Mouse (Mus musculus) forebrain, embryonic 13.5 days (tissue): ENCODE data around the gene Zdhhc15. TPM values are rescaled to one million over a fixed set of nuclear protein-coding genes. Genes with fewer than 3 reads are reported as not detected.
"Not testable (repeated sequence)": the region's sequence is repeated elsewhere in the genome, so short reads cannot be mapped to it uniquely, and the experiment has no call there.

Experiments used
- ATAC-seq: fragments of 200-750 bp; cut with Nextera tagmentation; 2 replicates; pipeline ENCODE4 v1.8.0; 2017
- H3K27ac ChIP-seq: fragments of 300-500 bp; sonication (generic); 2 replicates; pipeline ENCODE4 v1.5.1; 2015; ENCODE audit warnings: inconsistent platforms, mild to moderate bottlenecking, moderate library complexity
- H3K27me3 ChIP-seq: fragments of 300-500 bp; sonication (generic); 2 replicates; pipeline ENCODE4 v1.6.1; 2015; ENCODE audit warnings: mild to moderate bottlenecking, inconsistent platforms
- H3K36me3 ChIP-seq: fragments of 300-500 bp; sonication (generic); 2 replicates; pipeline ENCODE4 v1.6.1; 2015; ENCODE audit warnings: mild to moderate bottlenecking, inconsistent platforms; ENCODE audit not compliant: poor library complexity, severe bottlenecking
- H3K4me1 ChIP-seq: fragments of 300-500 bp; sonication (generic); 2 replicates; pipeline ENCODE4 v1.6.1; 2015; ENCODE audit warnings: inconsistent platforms
- H3K4me2 ChIP-seq: fragments of 300-500 bp; sonication (generic); 2 replicates; pipeline ENCODE4 v1.6.1; 2015; ENCODE audit warnings: inconsistent platforms, mild to moderate bottlenecking, moderate library complexity
- H3K4me3 ChIP-seq: fragments of 300-500 bp; sonication (generic); 2 replicates; pipeline ENCODE4 v1.5.1; 2015; ENCODE audit warnings: mild to moderate bottlenecking, inconsistent platforms
- H3K9ac ChIP-seq: fragments of 300-500 bp; sonication (generic); 2 replicates; pipeline ENCODE4 v1.6.1; 2015; ENCODE audit warnings: mild to moderate bottlenecking, inconsistent platforms
- H3K9me3 ChIP-seq: fragments of 300-500 bp; sonication (generic); replicated peaks from 2 replicates; pipeline ENCODE4 v1.6.1; 2016; ENCODE audit warnings: inconsistent platforms
- WGBS: fragments of 180-500 bp; shearing (Covaris S2); methylation state at CpG from one replicate; pipeline ENCODE4 v1.1.7; 2015; 5-methylcytosine and 5-hydroxymethylcytosine counted together
- polyA plus RNA-seq: library from polyadenylated mRNA; unstranded; fragments of >200 nt; fragmentation: Nextera tagmentation; extraction: Ambion mirVana; gene quantifications from 2 replicates; pipeline ENCODE4 v1.2.1, GENCODE M21; 2015

Gene Zdhhc15
- 4.8 and 5.7 TPM in 2 replicates for polyA plus RNA-seq

GRCm38 (mm10) chrX:104670757-104671549 lies at the start of gene Zdhhc15:
Zdhhc15 (minus strand) TSS chrX:104671064.
- H3K9me3 ChIP-seq = no peaks in the 10 kb centered on the region
- H3K4me2 ChIP-seq = peak within 1 kb of the TSS; percentile 60
- no peaks in the 10 kb centered on the region for H3K36me3 ChIP-seq
- peaks cover 4% of the 10 kb centered on the region; the same call in 1 of the 2 replicates for H3K27me3 ChIP-seq
- H3K9ac ChIP-seq = peak within 1 kb of the TSS; percentile 68
- WGBS = 29% methylated on average over 18 of the region's 31 CpGs
- H3K4me3 ChIP-seq = peak within 1 kb of the TSS; percentile 50
- no peak within 1 kb of the TSS for H3K27ac ChIP-seq
- no peaks in the 10 kb centered on the region for H3K4me1 ChIP-seq
- ATAC-seq = peak; percentile 96

- WGBS = 88% methylated on average over 2 of the region's 2 CpGs
- no peak overlapping the region for H3K4me2 ChIP-seq
- no peak overlapping the region for H3K9ac ChIP-seq
- ATAC-seq = no peak
- H3K27me3 ChIP-seq = no peaks in the 10 kb centered on the region; the same call in 1 of the 2 replicates
- no peaks in the 10 kb centered on the region for H3K9me3 ChIP-seq
- H3K27ac ChIP-seq = no peak overlapping the region
- H3K36me3 ChIP-seq = no peaks in the 10 kb centered on the region
- no peaks in the 10 kb centered on the region for H3K4me1 ChIP-seq
- no peak overlapping the region for H3K4me3 ChIP-seq
Measured at GRCm38 (mm10) chrX:104707935-104708334, 37.1 kb upstream of the Zdhhc15 start.

- no peaks in the 10 kb centered on the region for H3K36me3 ChIP-seq
- peaks cover 4% of the 10 kb centered on the region; the same call in 1 of the 2 replicates for H3K27me3 ChIP-seq
- 36% methylated on average over 18 of the region's 19 CpGs for WGBS
- no peaks in the 10 kb centered on the region for H3K9me3 ChIP-seq
- peak; percentile 37 for ATAC-seq
- H3K4me3 ChIP-seq = peak overlapping the region; percentile 50
- H3K4me1 ChIP-seq = no peaks in the 10 kb centered on the region
- peak overlapping the region; percentile 68 for H3K9ac ChIP-seq
- peak overlapping the region; percentile 60 for H3K4me2 ChIP-seq
- no peak overlapping the region for H3K27ac ChIP-seq
Measured at GRCm38 (mm10) chrX:104669850-104670756, 761 bp downstream of the Zdhhc15 start.

- no peaks in the 10 kb centered on the region for H3K4me1 ChIP-seq
- ATAC-seq = no peak
- H3K4me3 ChIP-seq = no peak overlapping the region
- no peak overlapping the region for H3K4me2 ChIP-seq
- no peak overlapping the region for H3K9ac ChIP-seq
- no peak overlapping the region for H3K27ac ChIP-seq
- H3K36me3 ChIP-seq = no peaks in the 10 kb centered on the region
- WGBS = 86% methylated on average over 1 of the region's 1 CpGs
- H3K9me3 ChIP-seq = no peaks in the 10 kb centered on the region
- H3K27me3 ChIP-seq = no peaks in the 10 kb centered on the region
Measured at GRCm38 (mm10) chrX:104656976-104657375, 13.9 kb downstream of the Zdhhc15 start.

- no peaks in the 10 kb centered on the region; the same call in 1 of the 2 replicates for H3K27me3 ChIP-seq
- no peaks in the 10 kb centered on the region for H3K4me1 ChIP-seq
- H3K9me3 ChIP-seq = no peaks in the 10 kb centered on the region; the same call in 1 of the 2 replicates
- no peak overlapping the region for H3K4me3 ChIP-seq
- 94% methylated on average over 10 of the region's 10 CpGs for WGBS
- no peak overlapping the region for H3K4me2 ChIP-seq
- no peaks in the 10 kb centered on the region for H3K36me3 ChIP-seq
- H3K9ac ChIP-seq = no peak overlapping the region
- no peak for ATAC-seq
- H3K27ac ChIP-seq = no peak overlapping the region
Measured at GRCm38 (mm10) chrX:104612531-104612930, 58.3 kb downstream of the Zdhhc15 start.

GRCm38 (mm10) chrX:104603738-104604430 lies 67.0 kb downstream of the Zdhhc15 start:
- ATAC-seq, H3K36me3 ChIP-seq, H3K4me2 ChIP-seq, H3K27ac ChIP-seq, H3K27me3 ChIP-seq, H3K4me1 ChIP-seq, H3K4me3 ChIP-seq, H3K9me3 ChIP-seq, H3K9ac ChIP-seq: not testable (repeated sequence)
- 60% methylated on average over 2 of the region's 7 CpGs for WGBS

- H3K27me3 ChIP-seq, ATAC-seq, H3K9me3 ChIP-seq, H3K4me1 ChIP-seq, H3K4me3 ChIP-seq, H3K36me3 ChIP-seq, H3K4me2 ChIP-seq, H3K9ac ChIP-seq, H3K27ac ChIP-seq: not testable (repeated sequence)
- WGBS = 85% methylated on average over 8 of the region's 13 CpGs
Measured at GRCm38 (mm10) chrX:104602168-104602859, 68.5 kb downstream of the Zdhhc15 start.

GRCm38 (mm10) chrX:104573946-104574345 lies 96.9 kb downstream of the Zdhhc15 start:
- no peak for ATAC-seq
- Histone ChIP-seq H3K27me3 (peaks cover 2% of the 10 kb centered on the region; the same call in 1 of the 2 replicates), H3K9me3 (no peaks in the 10 kb centered on the region), H3K27ac (no peak overlapping the region), H3K4me2 (no peak overlapping the region), H3K9ac (no peak overlapping the region), H3K4me1 (no peaks in the 10 kb centered on the region), H3K36me3 (no peaks in the 10 kb centered on the region), H3K4me3 (no peak overlapping the region)
- 78% methylated on average over 5 of the region's 5 CpGs for WGBS

GRCm38 (mm10) chrX:104567497-104567896 lies 103.4 kb downstream of the Zdhhc15 start:
- 85% methylated on average over 3 of the region's 3 CpGs for WGBS
- Histone ChIP-seq H3K4me2 (no peak overlapping the region), H3K9ac (no peak overlapping the region)

GRCm38 (mm10) chrX:104545283-104545682 lies 125.6 kb downstream of the Zdhhc15 start:
- WGBS = 91% methylated on average over 1 of the region's 1 CpGs
- H3K36me3 ChIP-seq = no peaks in the 10 kb centered on the region
- no peak overlapping the region for H3K4me2 ChIP-seq
- H3K27ac ChIP-seq = no peak overlapping the region
- no peak overlapping the region for H3K9ac ChIP-seq
- H3K27me3 ChIP-seq = peaks cover 15% of the 10 kb centered on the region; the same call in 1 of the 2 replicates
- no peaks in the 10 kb centered on the region for H3K4me1 ChIP-seq
- H3K4me3 ChIP-seq = no peak overlapping the region
- no peaks in the 10 kb centered on the region for H3K9me3 ChIP-seq
- ATAC-seq = no peak

More at GRCm38 (mm10) chrX:104567497-104567896, 103.4 kb downstream of the Zdhhc15 start:
- no peaks in the 10 kb centered on the region for H3K36me3 ChIP-seq
- H3K4me1 ChIP-seq = no peaks in the 10 kb centered on the region
- H3K27ac ChIP-seq = no peak overlapping the region
- ATAC-seq = no peak
- H3K4me3 ChIP-seq = no peak overlapping the region
- H3K9me3 ChIP-seq = no peaks in the 10 kb centered on the region
- H3K27me3 ChIP-seq = 0 out of 2 replicates have a peak, but pooled peaks cover 6% of the 10 kb centered on the region

GRCm38 (mm10) chrX:104543919-104544595 lies 126.8 kb downstream of the Zdhhc15 start:
- H3K4me1 ChIP-seq = no peaks in the 10 kb centered on the region
- no peak for ATAC-seq
- no peak overlapping the region for H3K27ac ChIP-seq
- no peaks in the 10 kb centered on the region for H3K9me3 ChIP-seq
- 72% methylated on average over 4 of the region's 4 CpGs for WGBS
- no peaks in the 10 kb centered on the region for H3K36me3 ChIP-seq
- H3K4me3 ChIP-seq = no peak overlapping the region
- H3K4me2 ChIP-seq = no peak overlapping the region
- H3K27me3 ChIP-seq = peaks cover 15% of the 10 kb centered on the region; the same call in 1 of the 2 replicates
- H3K9ac ChIP-seq = no peak overlapping the region
